Mouse (Mus musculus): ENCODE measurements around the gene Tefm.

DNA sequence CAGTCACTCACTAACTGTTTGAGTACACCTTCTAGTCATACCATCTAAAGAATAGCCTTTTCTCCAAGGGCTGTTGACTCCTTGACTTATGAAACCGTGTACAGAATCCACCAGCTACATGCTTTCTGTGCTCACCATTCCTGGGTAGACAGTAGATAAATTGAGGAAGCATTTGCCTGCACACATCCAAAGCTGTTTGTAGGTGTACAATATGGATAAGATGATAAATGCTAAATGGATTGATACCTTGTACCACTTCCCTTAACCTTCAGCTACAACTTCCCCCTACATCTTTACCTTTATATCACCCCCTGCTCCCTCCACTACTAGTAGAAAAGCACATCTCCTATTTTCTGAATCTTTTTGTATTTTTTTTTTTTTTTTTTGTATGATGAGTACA lies 37.6 kb downstream of the Tefm start:
- TF ChIP-seq CTCF (conservative IDR thresholded peaks at IDR 0.05 in 1 of 2, IDR thresholded peaks at IDR 0.05 in 1 of 2; ENCODE audit: low read depth in 2 of 2, low read length in 2 of 2) (no peak), SMC3 (IDR thresholded peaks at IDR 0.05; ENCODE audit: low read depth, low read length) (no peak), EP300 (IDR thresholded peaks at IDR 0.05; ENCODE audit: low read length) (no peak)

Data from CH12.LX (cell line).